Mouse (Mus musculus) kidney, embryonic 15.5 days (tissue): ENCODE measurements at regions not wholly inside any gene's neighbourhood (a gene's known extent, or its start where the extent isn't known, plus 50 kb on each side); places are given as distances from the start of the nearest gene placed in this dataset.
"Not testable (repeated sequence)": the region's sequence is repeated elsewhere in the genome, so short reads cannot be mapped to it uniquely, and the experiment has no call there.

ENCODE experiments used
- ATAC-seq: fragments of 200-750 bp; cut with Nextera tagmentation; replicated peaks from 2 replicates; pipeline ENCODE4 v1.8.0; 2017; ENCODE audit warnings: moderate TSS enrichment; ENCODE audit not compliant: low FRiP score
- H3K27ac ChIP-seq: fragments of 300-500 bp; sonication (generic); 2 replicates; pipeline ENCODE4 v1.5.1; 2015; ENCODE audit warnings: mild to moderate bottlenecking, inconsistent platforms
- H3K27me3 ChIP-seq: fragments of 300-500 bp; sonication (generic); 2 replicates; pipeline ENCODE4 v1.6.1; 2015; ENCODE audit warnings: inconsistent platforms
- H3K36me3 ChIP-seq: fragments of 300-500 bp; sonication (generic); 2 replicates; pipeline ENCODE4 v1.6.1; 2015; ENCODE audit warnings: inconsistent platforms
- H3K4me1 ChIP-seq: fragments of 300-500 bp; sonication (generic); 2 replicates; pipeline ENCODE4 v1.6.1; 2015; ENCODE audit warnings: inconsistent platforms
- H3K4me2 ChIP-seq: fragments of 300-500 bp; sonication (generic); 2 replicates; pipeline ENCODE4 v1.6.1; 2015; ENCODE audit warnings: moderate library complexity, mild to moderate bottlenecking, inconsistent platforms
- H3K4me3 ChIP-seq: fragments of 300-500 bp; sonication (generic); replicated peaks from 2 replicates; pipeline ENCODE4 v1.5.1; 2015; ENCODE audit warnings: mild to moderate bottlenecking, inconsistent platforms
- H3K9ac ChIP-seq: fragments of 300-500 bp; sonication (generic); 2 replicates; pipeline ENCODE4 v1.6.1; 2015; ENCODE audit warnings: mild to moderate bottlenecking, inconsistent platforms
- H3K9me3 ChIP-seq: fragments of 300-500 bp; sonication (generic); replicated peaks from 2 replicates; pipeline ENCODE4 v1.6.1; 2016; ENCODE audit warnings: inconsistent platforms
- WGBS: fragments of 180-500 bp; shearing (Covaris S2); methylation state at CpG from one replicate; pipeline ENCODE4 v1.1.7; 2015; ENCODE audit warnings: mixed read lengths; 5-methylcytosine and 5-hydroxymethylcytosine counted together

DNA sequence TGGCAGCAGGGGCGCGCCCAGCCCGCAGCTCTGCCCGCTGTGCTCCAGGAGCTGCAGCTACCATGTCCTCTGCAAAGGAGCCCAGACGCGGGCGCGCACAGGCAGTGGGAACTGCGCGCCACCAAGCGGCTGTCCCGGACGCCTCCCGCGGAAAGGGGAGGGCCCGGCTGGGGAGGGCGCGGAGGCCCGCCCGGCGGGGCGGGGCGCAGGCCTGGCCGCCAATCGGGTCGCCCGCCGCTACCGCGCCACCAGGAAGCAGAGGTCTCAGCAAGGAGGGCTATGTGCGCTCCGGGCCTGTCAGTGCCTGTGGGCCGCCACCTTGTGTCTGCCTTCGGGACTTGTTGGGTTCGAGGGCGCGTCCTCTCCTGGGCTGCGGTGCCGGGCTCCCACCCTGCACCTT is 367.0 kb upstream of the Ywhaq start:
- WGBS, result 2% methylated on average over 37 of the region's 39 CpGs
- Histone ChIP-seq H3K9ac (peak overlapping the region; percentile 36; the same call in 1 of the 2 replicates), H3K4me3 (peak overlapping the region; percentile 50), H3K4me2 (peak overlapping the region; percentile 60)
- ATAC-seq, result peak; percentile 92
- not testable (repeated sequence) for H3K4me1 ChIP-seq, H3K36me3 ChIP-seq, H3K27me3 ChIP-seq, H3K9me3 ChIP-seq, H3K27ac ChIP-seq

DNA sequence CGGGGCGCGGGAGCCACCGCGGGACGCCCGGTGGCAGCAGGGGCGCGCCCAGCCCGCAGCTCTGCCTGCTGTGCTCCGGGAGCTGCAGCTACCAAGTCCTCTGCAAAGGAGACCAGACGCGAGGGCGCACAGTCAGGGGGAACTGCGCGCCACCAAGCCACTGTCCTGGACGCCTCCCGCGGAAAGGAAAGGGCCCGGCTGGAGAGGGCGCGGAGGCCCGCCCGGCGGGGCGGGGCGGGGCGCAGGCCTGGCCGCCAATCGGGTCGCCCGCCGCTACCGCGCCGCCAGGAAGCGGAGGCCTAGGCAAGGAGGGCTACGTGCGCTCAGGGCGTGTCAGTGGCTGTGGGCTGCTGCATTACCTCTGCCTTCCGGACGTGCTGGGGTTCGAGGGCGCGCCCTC is 361.3 kb upstream of the Ywhaq start:
- Histone ChIP-seq H3K4me2 (peak overlapping the region; percentile 52), H3K4me3 (peak overlapping the region; percentile 34)
- not testable (repeated sequence) for H3K9ac ChIP-seq, H3K27me3 ChIP-seq, ATAC-seq, H3K36me3 ChIP-seq, H3K9me3 ChIP-seq, H3K27ac ChIP-seq, H3K4me1 ChIP-seq
- 3% methylated on average over 44 of the region's 45 CpGs for WGBS

DNA sequence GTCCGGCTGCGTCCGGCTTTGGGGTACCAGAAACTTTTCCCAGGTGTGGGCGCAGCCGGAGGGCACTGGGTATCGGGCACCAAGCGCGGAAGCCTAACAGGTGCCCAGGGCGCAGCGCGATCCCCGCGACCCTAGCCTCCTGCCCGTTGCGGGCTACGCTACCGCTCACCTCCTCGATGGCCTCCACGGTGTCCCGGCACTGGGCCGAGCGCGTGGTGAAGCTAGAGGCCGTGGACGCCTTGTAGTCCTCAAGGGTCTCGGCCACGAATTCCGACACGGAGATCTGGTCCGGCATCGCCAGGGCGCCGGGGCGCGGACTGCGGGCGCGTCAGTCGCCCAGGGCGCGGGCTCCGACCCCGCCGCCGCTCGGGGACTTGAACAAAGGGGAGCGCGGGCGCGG is 360.9 kb upstream of the Ywhaq start:
- H3K27ac ChIP-seq, ATAC-seq, H3K9ac ChIP-seq, H3K4me1 ChIP-seq, H3K36me3 ChIP-seq, H3K27me3 ChIP-seq, H3K9me3 ChIP-seq: not testable (repeated sequence)
- Histone ChIP-seq H3K4me2 (peak overlapping the region; percentile 52), H3K4me3 (peak overlapping the region; percentile 34)
- 21% methylated on average over 50 of the region's 50 CpGs for WGBS

DNA sequence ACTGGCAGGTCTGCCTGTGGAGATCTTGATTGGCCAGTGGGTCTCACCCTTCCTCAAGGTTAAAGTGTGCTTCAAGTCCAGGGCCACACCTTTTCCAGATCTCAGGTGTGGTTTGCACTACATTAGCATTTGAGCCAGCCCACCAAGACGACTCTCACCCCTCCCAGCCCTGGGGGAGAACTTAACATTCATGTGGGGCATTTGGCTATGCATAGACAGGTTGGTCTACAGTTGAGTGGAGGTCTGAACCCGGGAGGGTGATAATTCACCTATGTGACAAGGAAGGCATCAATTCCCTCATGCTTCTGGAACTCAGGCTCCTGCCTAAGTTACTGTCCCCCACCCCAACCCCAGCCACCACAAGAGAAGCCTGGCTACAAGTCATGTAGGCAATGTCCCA is 350.3 kb upstream of the Ywhaq start:
- not testable (repeated sequence) for ATAC-seq, H3K9ac ChIP-seq
- 89% methylated on average over 2 of the region's 2 CpGs for WGBS

More for the DNA sequence above, 350.3 kb upstream of the Ywhaq start:
- not testable (repeated sequence) for H3K4me3 ChIP-seq, H3K27ac ChIP-seq, H3K9me3 ChIP-seq, H3K4me1 ChIP-seq, H3K4me2 ChIP-seq, H3K27me3 ChIP-seq, H3K36me3 ChIP-seq
